Mouse (Mus musculus) kidney, postnatal 10 days (tissue): Measurements from ENCODE around the gene Kcnc2.
"Not testable (repeated sequence)": the region's sequence is repeated elsewhere in the genome, so short reads cannot be mapped to it uniquely, and the experiment has no call there.

Source experiments
- DNase-seq: peaks from one replicate; pipeline ENCODE4 v3.0.0; 2021; ENCODE audit warnings: mixed read lengths

The Kcnc2 gene

GRCm38 (mm10) chr10:112270887-112271802 is at the start of gene Kcnc2:
TSS of gene Kcnc2 (plus strand) at chr10:112271121.
- peak; percentile 19 for DNase-seq

- DNase-seq, result no peak
Measured at GRCm38 (mm10) chr10:112227073-112227472, 43.8 kb upstream of the Kcnc2 start.

GRCm38 (mm10) chr10:112229091-112229843 is 41.7 kb upstream of the Kcnc2 start:
- peak; percentile 22 for DNase-seq

GRCm38 (mm10) chr10:112232733-112233132 is 38.2 kb upstream of the Kcnc2 start:
- DNase-seq, result not testable (repeated sequence)

- DNase-seq, result peak; percentile 8
Measured at GRCm38 (mm10) chr10:112235396-112235940, 35.5 kb upstream of the Kcnc2 start.

GRCm38 (mm10) chr10:112248273-112248672 is 22.6 kb upstream of the Kcnc2 start:
- DNase-seq, result no peak

- DNase-seq, result no peak
Measured at GRCm38 (mm10) chr10:112263467-112263866, 7.5 kb upstream of the Kcnc2 start.

- DNase-seq, result no peak
Measured at GRCm38 (mm10) chr10:112269481-112269880, 1.4 kb upstream of the Kcnc2 start.

GRCm38 (mm10) chr10:112269939-112270781 is 761 bp upstream of the Kcnc2 start:
- DNase-seq, result peak; percentile 48

GRCm38 (mm10) chr10:112271803-112272165 is 863 bp downstream of the Kcnc2 start:
- peak; percentile 15 for DNase-seq

GRCm38 (mm10) chr10:112272171-112272570 is 1.2 kb downstream of the Kcnc2 start:
- DNase-seq, result peak; percentile 4

GRCm38 (mm10) chr10:112277996-112278395 is 7.1 kb downstream of the Kcnc2 start:
- no peak for DNase-seq

GRCm38 (mm10) chr10:112315136-112315535 is 44.2 kb downstream of the Kcnc2 start:
- no peak for DNase-seq

- DNase-seq, result no peak
Measured at GRCm38 (mm10) chr10:112317783-112318182, 46.9 kb downstream of the Kcnc2 start.

- DNase-seq, result no peak
Measured at GRCm38 (mm10) chr10:112357669-112358362, 86.9 kb downstream of the Kcnc2 start.

- DNase-seq, result no peak
Measured at GRCm38 (mm10) chr10:112358363-112358704, 87.4 kb downstream of the Kcnc2 start.

- no peak for DNase-seq
Measured at GRCm38 (mm10) chr10:112360704-112361103, 89.8 kb downstream of the Kcnc2 start.

- DNase-seq, result no peak
Measured at GRCm38 (mm10) chr10:112368369-112368768, 97.4 kb downstream of the Kcnc2 start.

GRCm38 (mm10) chr10:112377163-112377562 is 106.2 kb downstream of the Kcnc2 start:
- DNase-seq, result no peak

- DNase-seq, result no peak
Measured at GRCm38 (mm10) chr10:112378465-112378864, 107.5 kb downstream of the Kcnc2 start.

GRCm38 (mm10) chr10:112380590-112380989 is 109.7 kb downstream of the Kcnc2 start:
- DNase-seq, result no peak

GRCm38 (mm10) chr10:112394399-112394970 is 123.6 kb downstream of the Kcnc2 start:
- DNase-seq, result no peak
